In the genomic region with DNA sequence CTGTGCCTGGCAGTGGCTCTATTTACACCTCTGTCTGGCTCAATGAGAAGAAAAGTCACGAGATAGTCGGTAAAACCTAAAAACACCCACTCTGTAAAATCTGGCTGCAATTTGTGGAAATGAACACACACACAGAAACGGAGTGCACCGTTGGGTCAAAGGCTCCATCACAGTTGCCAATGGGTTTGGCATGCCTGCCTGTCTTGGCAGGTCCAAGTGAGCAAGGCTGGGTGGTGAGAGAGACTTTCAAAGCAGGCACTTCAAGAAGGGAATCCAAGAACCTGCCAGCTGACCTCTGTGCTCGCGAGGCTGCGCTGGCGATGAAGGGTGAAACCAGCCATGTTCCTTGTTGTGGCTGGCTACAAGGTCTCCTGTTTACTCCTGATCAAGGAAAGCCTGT, we compare ENCODE assay signal across 10 mouse cellular contexts.
DNase-seq lines count a peak whose midpoint lies in the region; ATAC-seq lines count a peak whose summit lies in the region.
"Had no signal": no experiment of that assay in that cellular context is flagged by ENCODE, and none has a peak within 500 bp of the region (broad histone marks: within the 10 kb centered on the region; RNA-seq: fewer than 3 reads in every experiment).

No protein-coding gene starts in this region.

- ATAC-seq in kidney, embryonic 15.5 days (replicated peaks; ENCODE audit: low FRiP score): no peak
- no peak for ATAC-seq in monocyte, adult 5-6 weeks (replicated peaks; ENCODE audit: insufficient number of reproducible peaks, low FRiP score, low TSS enrichment, poor library complexity, severe bottlenecking)
- ATAC-seq: Patski had no signal

- 86% methylated on average over 8 of the region's 8 CpGs for WGBS in kidney, embryonic 15.5 days

- no peaks in the 10 kb centered on the region for H3K4me1 ChIP-seq in kidney, embryonic 15.5 days

- peak; percentile 58 for DNase-seq in adrenal gland, adult 2 months
- no peak for DNase-seq in adrenal gland, adult 18-20 months (ENCODE audit: low spot score in 2 of 2)
- DNase-seq in kidney, postnatal 36 days: peak; percentile 14 to 40
- DNase-seq in gastrocnemius, postnatal 10 days: peak; percentile 64
- DNase-seq in lung, postnatal 14 days: peak; percentile 58
- DNase-seq in MN1 (ENCODE audit: low spot score): no peak

- H3K36me3 ChIP-seq in kidney, embryonic 15.5 days: no peaks in the 10 kb centered on the region
- H3K36me3 ChIP-seq: lung, embryonic 15.5 days had no signal

- no peak overlapping the region for H3K9ac ChIP-seq in kidney, embryonic 15.5 days
- H3K9ac ChIP-seq: lung, embryonic 15.5 days had no signal

- no peaks in the 10 kb centered on the region for H3K27me3 ChIP-seq in kidney, embryonic 15.5 days
- H3K27me3 ChIP-seq: lung, embryonic 15.5 days; Patski had no signal

- H3K9me3 ChIP-seq in kidney, embryonic 15.5 days (replicated peaks): no peaks in the 10 kb centered on the region
- H3K9me3 ChIP-seq: lung, embryonic 15.5 days had no signal

- no peak overlapping the region for H3K27ac ChIP-seq in kidney, embryonic 15.5 days
- H3K27ac ChIP-seq: lung, embryonic 15.5 days had no signal

- no peak overlapping the region for H3K4me2 ChIP-seq in kidney, embryonic 15.5 days
- H3K4me2 ChIP-seq: lung, embryonic 15.5 days had no signal

- no peak overlapping the region for H3K4me3 ChIP-seq in kidney, embryonic 15.5 days (replicated peaks)
- H3K4me3 ChIP-seq: lung, embryonic 15.5 days had no signal

Comparison
In these comparisons a context has a peak if more than half of its experiments do, and no peak if none do; other contexts are left out.
1. DNase-seq: peak in adrenal gland, adult 2 months (single experiment), kidney, postnatal 36 days (2 of 2), gastrocnemius, postnatal 10 days (single experiment) and lung, postnatal 14 days (single experiment); none in adrenal gland, adult 18-20 months (0 of 2) and MN1 (single experiment).